Mouse (Mus musculus) liver, embryonic 14.5 days (tissue): ENCODE data around the gene Plscr3. TPM values are rescaled to one million over a fixed set of nuclear protein-coding genes. Genes with fewer than 3 reads are reported as not detected.

Experiments used
- ATAC-seq: fragments of 200-750 bp; cut with Nextera tagmentation; 2 replicates; pipeline ENCODE4 v1.8.0; 2017; ENCODE audit warnings: moderate number of reproducible peaks, mild to moderate bottlenecking, moderate library complexity; ENCODE audit not compliant: insufficient read depth
- DNase-seq, 3 experiments: peaks; one replicate each; pipeline ENCODE4 v3.0.0-alpha.2; 2012 to 2013; ENCODE audit warnings: low read depth in 3 of 3, low spot score in 3 of 3
- H3K27ac ChIP-seq: fragments of 300-500 bp; sonication (generic); 2 replicates; pipeline ENCODE4 v1.5.1; 2014; ENCODE audit warnings: moderate library complexity, mild to moderate bottlenecking, control low read depth, inconsistent platforms
- H3K27me3 ChIP-seq: fragments of 300-500 bp; sonication (generic); 2 replicates; pipeline ENCODE4 v1.6.1; 2014; ENCODE audit warnings: mild to moderate bottlenecking, low read length, moderate library complexity; ENCODE audit not compliant: control insufficient read depth, insufficient read depth
- H3K36me3 ChIP-seq: fragments of 300-500 bp; sonication (generic); replicated peaks from 2 replicates; pipeline ENCODE4 v1.6.1; 2014; ENCODE audit warnings: low read depth; ENCODE audit not compliant: control insufficient read depth, insufficient read depth
- H3K4me1 ChIP-seq, 2 experiments: fragments of 200-500 bp in 1 of 2; fragments of 300-500 bp in 1 of 2; sonication (generic) in 1 of 2; replicated peaks; 2 replicates each; pipeline ENCODE4 v1.6.1; 2012 to 2014; ENCODE audit warnings: antibody characterized with exemption in 1 of 2, inconsistent platforms in 1 of 2, low read length in 1 of 2; ENCODE audit not compliant: control insufficient read depth in 2 of 2, insufficient read depth in 2 of 2
- H3K4me2 ChIP-seq: fragments of 300-500 bp; sonication (generic); 2 replicates; pipeline ENCODE4 v1.6.1; 2014; ENCODE audit warnings: low read depth, mild to moderate bottlenecking, control low read depth, moderate library complexity
- H3K4me3 ChIP-seq, 2 experiments: fragments of 200-500 bp in 1 of 2; fragments of 300-500 bp in 1 of 2; sonication (generic) in 1 of 2; 2 replicates each; pipeline ENCODE4 v1.5.1; 2012 to 2014; ENCODE audit warnings: low read depth in 2 of 2, low read length in 2 of 2, mild to moderate bottlenecking in 2 of 2, control low read depth in 1 of 2, inconsistent platforms in 1 of 2, moderate library complexity in 1 of 2; ENCODE audit not compliant: insufficient read depth in 1 of 2
- H3K9ac ChIP-seq: fragments of 300-500 bp; sonication (generic); replicated peaks from 2 replicates; pipeline ENCODE4 v1.6.1; 2014; ENCODE audit warnings: mild to moderate bottlenecking, control low read depth, moderate library complexity
- H3K9me3 ChIP-seq: fragments of 300-500 bp; sonication (generic); 2 replicates; pipeline ENCODE4 v1.6.1; 2016; ENCODE audit warnings: low read length, mixed read lengths; ENCODE audit not compliant: control insufficient read depth
- CTCF ChIP-seq: IDR thresholded peaks from 2 replicates; pipeline ENCODE4 v1.5.1; 2016; ENCODE audit warnings: antibody characterized with exemption, low read depth, control low read depth
- EP300 ChIP-seq: IDR thresholded peaks from 2 replicates; pipeline ENCODE4 v1.6.1; 2016; ENCODE audit warnings: antibody characterized with exemption, low read depth
- WGBS: fragments of 180-500 bp; shearing (Covaris S2); extraction: QIAGEN DNeasy Blood & Tissue Kit; methylation state at CpG from one replicate; pipeline ENCODE4 v1.1.7; 2014; ENCODE audit not compliant: insufficient replicate concordance; 5-methylcytosine and 5-hydroxymethylcytosine counted together
- polyA plus RNA-seq, 2 experiments: library from polyadenylated mRNA; depleted of rRNA in 1 of 2; stranded (reverse) in 1 of 2; unstranded in 1 of 2; fragments of >200 nt; fragmentation: Nextera tagmentation in 1 of 2; extraction: Ambion mirVana in 1 of 2; gene quantifications; 2 replicates each; pipeline versions ENCODE4 v1.2.1 to v1.2.3; 2012 to 2014

Plscr3 gene
- polyA plus RNA-seq, 2 experiments: 18.0 to 22.8 TPM

DNA sequence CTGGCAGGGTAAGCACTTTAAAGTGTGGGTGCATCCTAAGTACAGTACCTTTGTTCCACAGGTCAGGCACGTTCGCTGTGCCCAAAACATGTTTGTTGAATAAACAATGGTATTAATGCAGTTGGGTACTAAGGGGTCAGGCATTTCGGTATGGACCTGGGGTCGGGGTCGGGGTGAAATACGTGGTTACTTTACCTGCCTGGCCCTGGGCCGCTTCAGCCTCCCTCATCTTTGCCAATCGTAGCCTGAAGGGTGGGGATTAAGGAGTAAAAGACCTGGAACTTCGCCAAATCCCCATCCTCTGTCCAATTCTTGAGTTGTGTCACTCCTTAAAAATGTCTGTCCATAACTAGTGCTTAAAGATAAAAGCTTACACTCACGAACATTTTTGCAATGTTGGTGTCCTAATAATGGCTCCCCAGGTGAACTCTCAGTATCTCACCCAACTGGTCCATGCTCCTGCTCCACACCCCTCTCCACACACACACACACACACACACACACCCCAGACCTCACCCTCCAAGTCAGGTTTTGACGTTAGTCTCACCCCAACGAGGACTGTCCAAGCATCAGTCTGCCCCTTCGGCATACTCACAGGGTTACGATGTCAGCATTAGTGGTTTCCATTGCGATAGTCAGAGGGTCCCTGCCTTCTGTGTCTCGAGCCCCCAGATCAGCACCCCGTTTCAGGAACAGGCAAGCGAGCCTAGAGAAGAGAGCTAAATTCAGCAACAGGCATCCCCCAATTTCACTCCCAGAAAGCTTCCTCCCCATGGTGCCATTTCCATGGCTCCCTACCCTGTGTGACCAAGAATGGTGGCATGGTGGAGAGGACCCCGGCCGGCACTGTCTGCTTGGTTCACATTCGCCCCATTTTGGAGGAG, 35.9 kb downstream of the Plscr3 start:
- H3K4me1 ChIP-seq: peaks cover 32 to 42% of the 10 kb centered on the region in 2 experiments
- no peak overlapping the region for H3K27ac ChIP-seq
- H3K4me3 ChIP-seq: peak overlapping the region; percentile 59 to 64; a peak in 3 of 4 replicates

DNA sequence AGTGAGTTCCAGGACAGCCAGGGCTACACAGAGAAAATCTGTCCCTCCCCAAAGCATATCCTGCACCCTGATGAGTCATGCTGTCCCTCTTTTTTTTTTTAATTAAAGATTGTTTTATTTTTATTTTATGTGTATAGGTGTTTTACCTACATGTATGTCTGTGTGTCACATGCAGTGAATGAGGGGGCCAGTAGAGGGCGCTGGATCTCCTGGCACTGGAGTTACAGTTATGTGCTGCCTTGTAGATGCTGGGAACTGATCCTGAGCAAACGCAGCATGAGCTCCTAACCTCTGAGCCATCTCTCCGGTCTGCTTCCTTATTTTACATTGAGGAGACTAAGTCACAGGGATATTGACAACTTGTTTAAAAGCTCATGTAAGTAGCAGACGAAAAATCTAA, 36.9 kb downstream of the Plscr3 start:
- H3K27me3 ChIP-seq: no peaks in the 10 kb centered on the region
- no peak overlapping the region for H3K9ac ChIP-seq
- peaks cover 33 to 44% of the 10 kb centered on the region in 2 experiments for H3K4me1 ChIP-seq
- DNase-seq (no peak), ATAC-seq (no peak)
- WGBS: 65% methylated on average over 4 of the region's 4 CpGs
- H3K4me2 ChIP-seq: no peak overlapping the region
- H3K36me3 ChIP-seq: no peaks in the 10 kb centered on the region
- H3K9me3 ChIP-seq: no peaks in the 10 kb centered on the region
- TF ChIP-seq CTCF (peak; percentile 80), EP300 (no peak)
- H3K4me3 ChIP-seq: no peak overlapping the region
- no peak overlapping the region for H3K27ac ChIP-seq

More for the DNA sequence above, 35.9 kb downstream of the Plscr3 start:
- Histone ChIP-seq H3K9me3 (no peaks in the 10 kb centered on the region), H3K27me3 (no peaks in the 10 kb centered on the region), H3K9ac (peak overlapping the region; percentile 18; the same call in 1 of the 2 replicates), H3K36me3 (no peaks in the 10 kb centered on the region), H3K4me2 (peak overlapping the region; percentile 100)
- TF ChIP-seq CTCF (no peak), EP300 (no peak)
- WGBS: 68% methylated on average over 21 of the region's 21 CpGs
- no peak for ATAC-seq
- no peak for DNase-seq

DNA sequence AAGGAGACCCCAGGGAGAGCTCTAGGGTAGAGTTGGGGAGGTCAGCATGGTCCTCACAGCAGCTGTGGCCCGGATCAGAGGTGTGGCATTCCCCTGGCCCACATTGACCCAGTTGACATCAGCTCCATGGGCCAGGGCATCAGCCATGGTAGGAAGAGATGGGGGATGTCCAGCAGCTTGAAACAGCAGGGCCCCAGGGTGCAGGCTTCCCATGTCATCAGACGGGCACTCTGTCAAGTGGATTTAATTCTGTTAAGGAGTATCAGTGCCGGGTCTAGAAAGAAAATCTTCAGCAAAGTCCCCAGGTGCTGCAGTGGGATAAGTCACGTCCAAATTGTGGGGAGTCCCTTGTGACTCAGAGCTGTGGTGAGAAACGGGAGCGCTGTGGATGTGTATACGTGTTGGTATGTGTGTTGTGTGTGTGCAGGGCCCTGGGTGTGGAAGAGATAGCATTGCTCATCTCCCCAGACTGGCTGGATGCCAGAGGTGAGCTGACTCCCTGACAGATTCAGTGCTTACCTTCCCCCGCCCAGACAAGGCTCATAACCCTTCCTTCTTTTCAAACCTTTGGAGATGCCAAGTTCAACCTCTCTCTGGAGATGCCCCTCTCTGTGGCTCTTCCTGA, 37.5 kb downstream of the Plscr3 start:
- TF ChIP-seq CTCF: no peak
- TF ChIP-seq EP300: no peak
- ATAC-seq (no peak), DNase-seq (no peak)
- Histone ChIP-seq H3K27ac (no peak overlapping the region), H3K4me3 (no peak overlapping the region), H3K4me2 (no peak overlapping the region), H3K9ac (no peak overlapping the region), H3K9me3 (no peaks in the 10 kb centered on the region), H3K27me3 (no peaks in the 10 kb centered on the region), H3K4me1 (peaks cover 29 to 40% of the 10 kb centered on the region in 2 experiments), H3K36me3 (no peaks in the 10 kb centered on the region)
- 65% methylated on average over 8 of the region's 8 CpGs for WGBS

DNA sequence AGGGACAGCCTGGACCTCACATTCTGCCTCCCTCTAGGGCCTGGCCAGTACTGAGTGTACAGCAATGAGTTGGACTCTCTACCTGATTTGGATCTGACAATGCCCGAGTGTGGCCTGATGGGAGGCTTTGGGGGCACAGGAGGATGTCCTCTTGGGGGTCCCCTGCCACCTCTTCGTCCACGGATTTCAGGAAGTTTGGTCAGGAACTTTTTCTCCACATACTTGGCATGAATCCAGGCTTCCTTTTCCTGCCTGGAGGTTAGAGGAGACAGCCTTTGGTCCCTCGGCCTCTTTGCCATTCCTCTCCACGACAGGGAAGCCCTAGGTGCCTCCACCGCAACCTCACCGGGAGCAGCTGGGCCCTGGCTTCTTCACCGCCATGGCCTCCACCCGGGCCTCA, 38.1 kb downstream of the Plscr3 start:
- Histone ChIP-seq H3K4me3 (no peak overlapping the region), H3K27me3 (no peaks in the 10 kb centered on the region), H3K27ac (no peak overlapping the region), H3K4me1 (peaks cover 23 to 34% of the 10 kb centered on the region in 2 experiments), H3K9ac (no peak overlapping the region), H3K4me2 (no peak overlapping the region), H3K36me3 (no peaks in the 10 kb centered on the region), H3K9me3 (no peaks in the 10 kb centered on the region)
- ATAC-seq: no peak
- no peak for DNase-seq
- TF ChIP-seq CTCF: no peak
- 73% methylated on average over 9 of the region's 9 CpGs for WGBS

DNA sequence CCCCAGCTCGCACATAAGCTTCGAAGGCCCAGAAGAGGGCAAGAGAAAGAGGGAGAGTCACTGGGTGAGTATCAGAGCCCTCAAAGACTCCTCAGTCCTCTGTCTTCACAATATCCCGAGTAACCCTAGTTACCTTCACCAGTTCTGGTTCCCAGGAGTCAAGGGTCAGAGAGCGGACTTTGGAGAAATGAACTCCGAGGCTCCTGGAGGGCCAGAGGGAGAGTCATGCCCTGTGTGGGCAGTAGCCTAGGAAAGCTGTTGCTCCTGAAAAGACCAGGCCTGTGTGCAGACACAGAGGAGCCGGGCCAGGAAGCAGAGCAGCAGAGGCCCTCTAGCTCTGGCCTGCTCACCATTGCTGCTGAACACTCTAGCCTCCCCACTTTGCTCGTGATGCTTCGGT, 38.5 kb downstream of the Plscr3 start:
- TF ChIP-seq EP300: no peak
- no peak for TF ChIP-seq CTCF
- no peak for DNase-seq
- no peaks in the 10 kb centered on the region for H3K27me3 ChIP-seq
- peaks cover 19 to 30% of the 10 kb centered on the region in 2 experiments for H3K4me1 ChIP-seq
- H3K4me3 ChIP-seq: no peak overlapping the region
- no peaks in the 10 kb centered on the region for H3K36me3 ChIP-seq
- H3K27ac ChIP-seq: no peak overlapping the region
- no peaks in the 10 kb centered on the region for H3K9me3 ChIP-seq
- WGBS: 67% methylated on average over 8 of the region's 8 CpGs
- no peak overlapping the region for H3K9ac ChIP-seq
- no peak for ATAC-seq
- no peak overlapping the region for H3K4me2 ChIP-seq
